Mouse (Mus musculus) heart, adult 2 months (tissue): Measurements from ENCODE around the gene Zc3h12a. TPM values are rescaled to one million over a fixed set of nuclear protein-coding genes. Genes with fewer than 3 reads are reported as not detected.

Experiments
- DNase-seq, 2 experiments: peaks; one replicate each; pipeline ENCODE4 v3.0.0; 2021
- H3K27ac ChIP-seq: fragments of 200-600 bp; 2 replicates; pipeline ENCODE4 v1.8.1; 2022
- H3K27me3 ChIP-seq: fragments of 200-500 bp; 2 replicates; pipeline ENCODE4 v1.6.1; 2012; ENCODE audit warnings: mild to moderate bottlenecking, low read length, inconsistent platforms, mixed read lengths; ENCODE audit not compliant: control insufficient read depth, insufficient read depth
- H3K36me3 ChIP-seq: fragments of 200-500 bp; 2 replicates; pipeline ENCODE4 v1.6.1; 2012; ENCODE audit warnings: low read length, inconsistent platforms; ENCODE audit not compliant: control insufficient read depth, insufficient read depth
- H3K4me1 ChIP-seq: fragments of 200-500 bp; 2 replicates; pipeline ENCODE4 v1.6.1; 2011; ENCODE audit warnings: low read length; ENCODE audit not compliant: control insufficient read depth, insufficient read depth
- H3K4me3 ChIP-seq: fragments of 200-600 bp; 2 replicates; pipeline ENCODE4 v1.8.1; 2022
- H3K79me2 ChIP-seq: fragments of 200-500 bp; replicated peaks from 2 replicates; pipeline ENCODE4 v1.6.1; 2012; ENCODE audit warnings: mild to moderate bottlenecking, inconsistent platforms, low read length, moderate library complexity, mixed read lengths; ENCODE audit not compliant: control insufficient read depth, insufficient read depth
- H3K9ac ChIP-seq: fragments of 200-500 bp; 2 replicates; pipeline ENCODE4 v1.6.1; 2012; ENCODE audit warnings: low read depth, mild to moderate bottlenecking, control low read depth, inconsistent platforms, low read length, mixed read lengths
- CTCF ChIP-seq: fragments of 200-600 bp; IDR thresholded peaks from 2 replicates; pipeline ENCODE4 v1.8.1; 2022; ENCODE audit warnings: antibody characterized with exemption, mild to moderate bottlenecking, moderate library complexity
- EP300 ChIP-seq: fragments of 200-500 bp; IDR thresholded peaks from 2 replicates; pipeline ENCODE4 v1.6.1; 2011; ENCODE audit warnings: low read depth, low read length, control low read depth; ENCODE audit not compliant: insufficient read depth
- POLR2A ChIP-seq: fragments of 200-500 bp; IDR thresholded peaks from 2 replicates; pipeline ENCODE4 v1.6.1; 2011; ENCODE audit warnings: mild to moderate bottlenecking, low read depth, low read length, control low read depth; ENCODE audit not compliant: insufficient read depth
- WGBS: fragments of 180-500 bp; shearing (Covaris S2); methylation state at CpG from one replicate; pipeline ENCODE4 v1.1.7; 2018; 5-methylcytosine and 5-hydroxymethylcytosine counted together
- intact Hi-C: fragments of 180-260 bp; cut with DNase I; formaldehyde crosslinking; loops from one replicate; pipeline ENCODE4 v1.15.1; 2025
- polyA plus RNA-seq: library from polyadenylated mRNA; depleted of rRNA; stranded (reverse); fragments of >200 nt; gene quantifications from 2 replicates; pipeline ENCODE4 v1.2.3, GENCODE M21; 2012
- total RNA-seq, 2 experiments: library from RNA; stranded (reverse); gene quantifications; 2 replicates each; pipeline ENCODE4 v1.2.3; 2021

Zc3h12a gene
- total and polyA plus RNA-seq, 3 experiments = 3.0 to 5.0 (median 4.8) TPM

DNA sequence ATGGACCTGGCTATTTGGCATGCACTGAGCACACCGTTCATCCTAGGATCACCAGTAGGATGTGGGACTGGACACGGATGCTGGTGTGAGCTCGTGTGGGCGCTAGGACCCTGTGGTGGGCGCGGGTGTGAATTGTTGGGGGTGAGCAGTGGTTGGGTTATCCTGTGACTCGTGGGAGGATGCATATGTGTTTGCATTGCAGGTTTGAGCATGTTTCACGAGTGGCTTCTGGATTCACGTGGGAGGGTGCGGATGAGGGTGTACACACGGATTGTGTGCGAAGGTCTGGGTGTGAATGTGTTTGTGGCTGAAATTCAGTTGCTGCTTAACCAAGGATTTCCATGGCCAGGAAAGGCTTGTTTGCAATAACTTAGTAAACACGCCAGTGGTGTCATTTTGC lies 45.1 kb upstream of the Zc3h12a start:
- H3K27ac ChIP-seq = no peak overlapping the region
- no peak overlapping the region for H3K9ac ChIP-seq
- H3K4me1 ChIP-seq = no peaks in the 10 kb centered on the region
- DNase-seq = no peak
- intact Hi-C loops = no loop called here
- no peak overlapping the region for H3K4me3 ChIP-seq
- H3K36me3 ChIP-seq = no peaks in the 10 kb centered on the region
- TF ChIP-seq EP300 (no peak), CTCF (no peak), POLR2A (no peak)
- no peaks in the 10 kb centered on the region for H3K27me3 ChIP-seq
- 83% methylated on average over 13 of the region's 13 CpGs for WGBS
- H3K79me2 ChIP-seq = no peaks in the 10 kb centered on the region

GRCm38 (mm10) chr4:125167723-125168122 lies 40.1 kb upstream of the Zc3h12a start:
- intact Hi-C loops = no loop called here
- no peak overlapping the region for H3K4me3 ChIP-seq
- 53% methylated on average over 1 of the region's 1 CpGs for WGBS
- H3K27ac ChIP-seq = no peak overlapping the region
- no peaks in the 10 kb centered on the region for H3K4me1 ChIP-seq
- TF ChIP-seq EP300 (no peak), CTCF (no peak), POLR2A (no peak)
- H3K27me3 ChIP-seq = no peaks in the 10 kb centered on the region
- DNase-seq = no peak
- H3K36me3 ChIP-seq = no peaks in the 10 kb centered on the region
- H3K79me2 ChIP-seq = no peaks in the 10 kb centered on the region
- no peak overlapping the region for H3K9ac ChIP-seq

DNA sequence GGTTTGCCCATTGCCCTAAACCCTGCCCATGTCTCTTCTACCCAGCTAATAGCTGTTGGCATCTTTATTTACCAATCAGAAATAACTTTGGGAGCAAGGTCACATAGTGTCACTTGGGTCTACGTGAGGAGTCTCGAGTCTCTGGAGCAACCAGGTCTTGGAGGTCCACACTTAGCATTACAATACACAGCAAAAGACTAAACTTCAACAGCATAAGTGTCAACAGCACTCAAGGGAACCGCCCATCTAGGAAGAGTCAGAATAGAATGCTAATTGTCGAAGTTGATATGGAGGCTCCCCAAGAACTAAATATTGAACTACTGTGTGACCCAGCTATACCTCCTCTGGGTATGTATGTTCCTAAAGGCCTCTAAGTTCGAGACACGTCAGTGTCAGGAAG lies 37.2 kb upstream of the Zc3h12a start:
- 76% methylated on average over 6 of the region's 6 CpGs for WGBS
- no peak overlapping the region for H3K9ac ChIP-seq
- intact Hi-C loops = no loop called here
- H3K4me1 ChIP-seq = no peaks in the 10 kb centered on the region
- no peaks in the 10 kb centered on the region for H3K27me3 ChIP-seq
- H3K36me3 ChIP-seq = no peaks in the 10 kb centered on the region
- H3K27ac ChIP-seq = no peak overlapping the region
- TF ChIP-seq POLR2A = no peak
- no peak for TF ChIP-seq CTCF
- no peak for TF ChIP-seq EP300
- no peaks in the 10 kb centered on the region for H3K79me2 ChIP-seq
- H3K4me3 ChIP-seq = no peak overlapping the region
- DNase-seq = no peak

DNA sequence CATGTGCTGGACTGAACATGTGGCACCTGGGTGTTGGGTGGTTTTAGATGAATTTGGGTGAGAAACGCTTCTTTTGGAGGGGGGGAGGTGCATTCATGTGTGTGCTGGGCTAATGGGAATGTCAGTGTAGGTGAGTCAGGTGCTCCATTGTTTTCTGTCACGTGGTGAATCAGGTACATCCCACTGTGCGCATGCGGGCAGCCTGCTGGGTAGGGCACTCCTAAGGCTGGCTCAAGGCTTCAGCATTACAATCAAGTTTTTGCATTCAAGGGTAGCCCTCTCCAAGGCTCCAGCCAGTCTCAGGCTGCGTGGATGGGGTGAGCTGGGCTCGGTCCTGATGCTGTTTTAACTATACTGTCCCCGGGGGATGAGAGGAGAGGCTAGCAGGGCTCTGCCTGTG lies 35.1 kb upstream of the Zc3h12a start:
- H3K9ac ChIP-seq = no peak overlapping the region
- 58% methylated on average over 7 of the region's 7 CpGs for WGBS

GRCm38 (mm10) chr4:125161392-125161791 lies 33.8 kb upstream of the Zc3h12a start:
- Histone ChIP-seq H3K9ac (no peak overlapping the region), H3K36me3 (no peaks in the 10 kb centered on the region), H3K4me3 (no peak overlapping the region), H3K27me3 (no peaks in the 10 kb centered on the region), H3K27ac (no peak overlapping the region), H3K79me2 (no peaks in the 10 kb centered on the region), H3K4me1 (no peaks in the 10 kb centered on the region)
- TF ChIP-seq CTCF (no peak), EP300 (no peak), POLR2A (no peak)
- WGBS = 67% methylated on average over 8 of the region's 8 CpGs
- intact Hi-C loops = no loop called here
- no peak for DNase-seq

More for the DNA sequence above, 35.1 kb upstream of the Zc3h12a start:
- no peak for DNase-seq
- Histone ChIP-seq H3K27ac (no peak overlapping the region), H3K36me3 (no peaks in the 10 kb centered on the region), H3K4me3 (no peak overlapping the region), H3K79me2 (no peaks in the 10 kb centered on the region), H3K4me1 (no peaks in the 10 kb centered on the region), H3K27me3 (no peaks in the 10 kb centered on the region)
- no peak for TF ChIP-seq EP300
- no peak for TF ChIP-seq CTCF
- TF ChIP-seq POLR2A = no peak
- intact Hi-C loops = no loop called here

DNA sequence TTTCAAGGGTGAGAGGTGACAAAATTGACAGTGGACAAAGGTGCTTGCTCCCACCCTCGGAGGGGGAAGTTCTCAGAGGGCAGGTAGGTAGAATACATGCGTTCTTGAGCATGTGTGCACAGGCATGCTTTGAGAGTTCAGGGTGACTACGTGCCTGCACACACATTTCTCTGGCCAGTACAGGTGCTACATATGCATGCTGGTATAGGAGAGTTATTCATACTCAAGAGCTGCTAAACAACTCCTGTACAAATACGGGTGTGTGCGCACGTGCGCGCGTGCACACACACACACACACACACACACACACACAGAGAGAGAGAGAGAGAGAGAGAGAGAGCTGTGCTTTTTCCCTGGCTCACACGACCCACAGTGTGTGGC lies 33.3 kb upstream of the Zc3h12a start:
- Histone ChIP-seq H3K36me3 (no peaks in the 10 kb centered on the region), H3K27ac (no peak overlapping the region), H3K4me1 (no peaks in the 10 kb centered on the region), H3K9ac (no peak overlapping the region), H3K79me2 (no peaks in the 10 kb centered on the region), H3K4me3 (no peak overlapping the region), H3K27me3 (no peaks in the 10 kb centered on the region)
- intact Hi-C loops = loop anchor here (1.0 kb wide), 1 partner anchor 801 kb away; no protein-coding TSS in a partner anchor
- 80% methylated on average over 10 of the region's 10 CpGs for WGBS
- DNase-seq = no peak
- TF ChIP-seq CTCF = no peak
- TF ChIP-seq EP300 = no peak
- no peak for TF ChIP-seq POLR2A
